Mouse (Mus musculus): ENCODE data around the gene Sh2b3. TPM values are rescaled to one million over a fixed set of nuclear protein-coding genes. Genes with fewer than 3 reads are reported as not detected.

The Sh2b3 gene
- polyA plus RNA-seq, 1 experiment from 2014 or later, result 7.9 TPM

- H3K4me2 ChIP-seq (replicated peaks; ENCODE audit: low read depth), result no peak overlapping the region
- H3K36me3 ChIP-seq (ENCODE audit: control insufficient read depth, insufficient read depth, low read length), result peaks cover 34% of the 10 kb centered on the region
- H3K4me3 ChIP-seq (ENCODE audit: low read depth, low read length), result no peak overlapping the region
- no peak for DNase-seq (ENCODE audit: low spot score)
- no peak overlapping the region for H3K27ac ChIP-seq (replicated peaks)
- 64% methylated on average over 3 of the region's 3 CpGs for WGBS
- TF ChIP-seq CTCF (IDR thresholded peaks at IDR 0.05; ENCODE audit: low read depth), result no peak
- TF ChIP-seq EP300 (optimal IDR thresholded peaks at IDR 0.05), result no peak
- no peak overlapping the region for H3K9ac ChIP-seq (ENCODE audit: low read length)
- H3K9me3 ChIP-seq (ENCODE audit: control insufficient read depth, low read length), result no peaks in the 10 kb centered on the region
- no peaks in the 10 kb centered on the region for H3K4me1 ChIP-seq (replicated peaks; ENCODE audit: control insufficient read depth, insufficient read depth)
- no peak for ATAC-seq (ENCODE audit: low FRiP score, low TSS enrichment)
- no peaks in the 10 kb centered on the region for H3K27me3 ChIP-seq (ENCODE audit: control insufficient read depth, insufficient read depth, low read length)
These were observed 16.8 kb downstream of the Sh2b3 start for GRCm38 (mm10) chr5:121820657-121821056.

GRCm38 (mm10) chr5:121820161-121820560 is 17.3 kb downstream of the Sh2b3 start:
- 49% methylated on average over 2 of the region's 2 CpGs for WGBS
- Histone ChIP-seq H3K9me3 (ENCODE audit: control insufficient read depth, low read length) (no peaks in the 10 kb centered on the region), H3K4me2 (replicated peaks; ENCODE audit: low read depth) (no peak overlapping the region), H3K4me3 (ENCODE audit: low read depth, low read length) (no peak overlapping the region), H3K27ac (replicated peaks) (no peak overlapping the region), H3K9ac (ENCODE audit: low read length) (no peak overlapping the region), H3K4me1 (replicated peaks; ENCODE audit: control insufficient read depth, insufficient read depth) (no peaks in the 10 kb centered on the region), H3K36me3 (ENCODE audit: control insufficient read depth, insufficient read depth, low read length) (peaks cover 34% of the 10 kb centered on the region), H3K27me3 (ENCODE audit: control insufficient read depth, insufficient read depth, low read length) (no peaks in the 10 kb centered on the region)
- TF ChIP-seq EP300 (optimal IDR thresholded peaks at IDR 0.05), result no peak
- DNase-seq (ENCODE audit: low spot score) (no peak), ATAC-seq (ENCODE audit: low FRiP score, low TSS enrichment) (no peak)

- no peak for TF ChIP-seq CTCF (IDR thresholded peaks at IDR 0.05; ENCODE audit: low read depth)
- TF ChIP-seq EP300 (optimal IDR thresholded peaks at IDR 0.05), result no peak
- no peaks in the 10 kb centered on the region for H3K4me1 ChIP-seq (replicated peaks; ENCODE audit: control insufficient read depth, insufficient read depth)
- H3K27ac ChIP-seq (replicated peaks), result no peak overlapping the region
- no peak overlapping the region for H3K9ac ChIP-seq (ENCODE audit: low read length)
- ATAC-seq (ENCODE audit: low FRiP score, low TSS enrichment) (no peak), DNase-seq (ENCODE audit: low spot score) (no peak)
- H3K9me3 ChIP-seq (ENCODE audit: control insufficient read depth, low read length), result no peaks in the 10 kb centered on the region
- peaks cover 34% of the 10 kb centered on the region for H3K36me3 ChIP-seq (ENCODE audit: control insufficient read depth, insufficient read depth, low read length)
- WGBS, result 83% methylated on average over 5 of the region's 5 CpGs
- H3K4me3 ChIP-seq (ENCODE audit: low read depth, low read length), result no peak overlapping the region
- no peaks in the 10 kb centered on the region for H3K27me3 ChIP-seq (ENCODE audit: control insufficient read depth, insufficient read depth, low read length)
- no peak overlapping the region for H3K4me2 ChIP-seq (replicated peaks; ENCODE audit: low read depth)
These were observed 17.9 kb downstream of the Sh2b3 start for GRCm38 (mm10) chr5:121819559-121819958.

GRCm38 (mm10) chr5:121818862-121819261 is 18.6 kb downstream of the Sh2b3 start:
- WGBS, result 89% methylated on average over 4 of the region's 4 CpGs
- DNase-seq (ENCODE audit: low spot score) (no peak), ATAC-seq (ENCODE audit: low FRiP score, low TSS enrichment) (no peak)
- TF ChIP-seq CTCF (IDR thresholded peaks at IDR 0.05; ENCODE audit: low read depth), result no peak
- no peak for TF ChIP-seq EP300 (optimal IDR thresholded peaks at IDR 0.05)
- no peak overlapping the region for H3K4me3 ChIP-seq (ENCODE audit: low read depth, low read length)
- H3K9ac ChIP-seq (ENCODE audit: low read length), result no peak overlapping the region
- H3K36me3 ChIP-seq (ENCODE audit: control insufficient read depth, insufficient read depth, low read length), result peaks cover 31% of the 10 kb centered on the region
- H3K9me3 ChIP-seq (ENCODE audit: control insufficient read depth, low read length), result no peaks in the 10 kb centered on the region
- no peak overlapping the region for H3K27ac ChIP-seq (replicated peaks)
- H3K4me2 ChIP-seq (replicated peaks; ENCODE audit: low read depth), result no peak overlapping the region
- no peaks in the 10 kb centered on the region for H3K4me1 ChIP-seq (replicated peaks; ENCODE audit: control insufficient read depth, insufficient read depth)
- no peaks in the 10 kb centered on the region for H3K27me3 ChIP-seq (ENCODE audit: control insufficient read depth, insufficient read depth, low read length)

- DNase-seq (ENCODE audit: low spot score), result no peak
- no peak overlapping the region for H3K4me3 ChIP-seq (ENCODE audit: low read depth, low read length)
- no peak overlapping the region for H3K27ac ChIP-seq (replicated peaks)
- H3K9me3 ChIP-seq (ENCODE audit: control insufficient read depth, low read length), result no peaks in the 10 kb centered on the region
- no peak for ATAC-seq (ENCODE audit: low FRiP score, low TSS enrichment)
- WGBS, result 91% methylated on average over 7 of the region's 7 CpGs
- H3K4me1 ChIP-seq (replicated peaks; ENCODE audit: control insufficient read depth, insufficient read depth), result no peaks in the 10 kb centered on the region
- no peak overlapping the region for H3K9ac ChIP-seq (ENCODE audit: low read length)
- TF ChIP-seq EP300 (optimal IDR thresholded peaks at IDR 0.05) (no peak), CTCF (IDR thresholded peaks at IDR 0.05; ENCODE audit: low read depth) (no peak)
- H3K27me3 ChIP-seq (ENCODE audit: control insufficient read depth, insufficient read depth, low read length), result no peaks in the 10 kb centered on the region
- H3K36me3 ChIP-seq (ENCODE audit: control insufficient read depth, insufficient read depth, low read length), result peaks cover 34% of the 10 kb centered on the region
- no peak overlapping the region for H3K4me2 ChIP-seq (replicated peaks; ENCODE audit: low read depth)
These were observed 19.0 kb downstream of the Sh2b3 start for GRCm38 (mm10) chr5:121818401-121818800.

GRCm38 (mm10) chr5:121817551-121817950 is 19.9 kb downstream of the Sh2b3 start:
- WGBS, result 82% methylated on average over 9 of the region's 9 CpGs
- ATAC-seq (ENCODE audit: low FRiP score, low TSS enrichment), result no peak
- DNase-seq (ENCODE audit: low spot score), result no peak
- Histone ChIP-seq H3K9ac (ENCODE audit: low read length) (no peak overlapping the region), H3K9me3 (ENCODE audit: control insufficient read depth, low read length) (no peaks in the 10 kb centered on the region), H3K36me3 (ENCODE audit: control insufficient read depth, insufficient read depth, low read length) (peaks cover 38% of the 10 kb centered on the region), H3K27me3 (ENCODE audit: control insufficient read depth, insufficient read depth, low read length) (no peaks in the 10 kb centered on the region), H3K4me2 (replicated peaks; ENCODE audit: low read depth) (no peak overlapping the region), H3K4me3 (ENCODE audit: low read depth, low read length) (no peak overlapping the region), H3K27ac (replicated peaks) (no peak overlapping the region), H3K4me1 (replicated peaks; ENCODE audit: control insufficient read depth, insufficient read depth) (no peaks in the 10 kb centered on the region)
- TF ChIP-seq CTCF (IDR thresholded peaks at IDR 0.05; ENCODE audit: low read depth) (no peak), EP300 (optimal IDR thresholded peaks at IDR 0.05) (no peak)
